Mouse (Mus musculus) mesoderm, embryonic 11.5 days (tissue): ENCODE data around the gene Rhpn2.
"Not testable (repeated sequence)": the region's sequence is repeated elsewhere in the genome, so short reads cannot be mapped to it uniquely, and the experiment has no call there.

Experiments
- DNase-seq: peaks from one replicate; pipeline ENCODE4 v3.0.0-alpha.2; 2012; ENCODE audit warnings: low read depth, low spot score

The Rhpn2 gene

DNA sequence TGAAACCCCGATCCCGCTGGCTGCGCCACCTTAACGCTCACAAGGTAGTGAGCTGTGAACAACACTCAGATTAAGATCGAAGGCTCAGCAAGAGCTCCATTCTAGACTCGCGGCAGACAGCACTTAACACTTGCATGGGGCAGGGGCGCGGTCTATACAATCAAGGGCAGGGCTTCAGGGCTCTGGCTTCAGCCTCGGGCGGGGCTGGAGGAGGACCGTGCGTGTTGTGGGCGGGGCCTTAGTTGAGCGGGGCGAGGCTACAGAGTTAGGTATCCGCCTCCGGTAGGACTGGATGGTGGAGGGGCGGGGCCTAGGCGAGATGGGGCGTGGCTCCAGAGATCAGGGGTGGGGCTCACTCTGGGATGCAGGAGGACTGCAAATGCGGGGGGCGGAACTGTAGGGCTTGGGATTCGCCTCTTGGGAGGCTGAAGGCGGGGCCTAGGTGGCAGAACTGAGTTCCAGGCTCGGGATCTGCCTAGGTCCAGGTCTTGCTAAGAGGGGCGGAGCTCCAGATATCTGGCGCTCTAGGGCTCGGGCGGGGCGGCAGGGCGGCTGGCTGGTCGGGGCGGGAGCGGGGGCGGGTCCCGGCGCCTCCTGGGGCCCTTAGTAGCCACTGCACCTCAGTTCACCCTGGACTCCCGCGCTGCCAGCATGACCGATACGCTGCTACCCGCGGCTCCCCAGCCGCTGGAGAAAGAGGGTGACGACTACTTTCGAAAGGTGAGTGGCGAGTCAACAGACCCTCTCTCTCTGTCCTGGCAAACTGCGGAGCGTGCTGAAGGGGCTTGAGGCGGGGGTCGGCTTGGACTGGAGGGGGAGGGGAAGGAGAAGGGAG, at the start of gene Rhpn2:
Gene Rhpn2, plus strand, starts transcription at position 479 of the 835 bp plus-strand sequence.
- DNase-seq, result peak; percentile 98

DNA sequence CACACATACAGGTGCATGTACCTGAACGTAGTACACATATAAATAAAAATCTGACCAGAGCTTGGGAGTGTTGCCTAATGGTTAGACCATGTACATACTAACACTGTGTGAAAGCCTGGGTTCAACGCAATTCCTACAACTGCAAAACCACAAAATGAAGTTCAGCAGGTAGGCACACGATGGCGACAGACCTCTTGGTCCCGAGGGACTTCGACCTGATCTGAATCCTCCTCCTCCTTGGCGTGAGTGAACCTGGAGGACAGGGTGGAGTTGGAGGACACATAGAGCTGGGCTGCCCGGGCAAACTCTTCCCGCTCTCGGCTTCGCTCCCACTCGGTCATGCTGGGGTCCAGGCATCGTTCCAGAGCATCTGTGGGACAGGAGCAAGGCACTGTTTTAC, 40.5 kb upstream of the Rhpn2 start:
- DNase-seq, result no peak

DNA sequence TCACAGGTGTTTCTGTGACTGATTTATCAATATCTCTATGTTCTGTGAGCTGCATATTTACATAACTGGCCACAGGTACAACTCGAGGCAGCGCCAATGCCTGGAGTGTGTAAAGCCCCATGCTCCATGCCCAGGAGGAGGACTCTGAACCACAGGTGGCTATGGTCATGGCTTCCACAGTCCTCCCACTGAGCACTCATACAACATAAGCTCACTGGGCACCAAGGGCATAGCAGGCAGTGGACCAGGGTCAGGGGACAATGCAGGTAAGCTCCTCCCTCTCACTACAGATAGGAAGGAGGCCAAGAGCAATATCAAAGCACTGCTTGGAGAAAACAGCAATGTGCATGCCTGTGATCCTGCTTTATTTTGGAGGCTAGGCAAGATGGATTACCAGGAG, 38.3 kb upstream of the Rhpn2 start:
- no peak for DNase-seq

DNA sequence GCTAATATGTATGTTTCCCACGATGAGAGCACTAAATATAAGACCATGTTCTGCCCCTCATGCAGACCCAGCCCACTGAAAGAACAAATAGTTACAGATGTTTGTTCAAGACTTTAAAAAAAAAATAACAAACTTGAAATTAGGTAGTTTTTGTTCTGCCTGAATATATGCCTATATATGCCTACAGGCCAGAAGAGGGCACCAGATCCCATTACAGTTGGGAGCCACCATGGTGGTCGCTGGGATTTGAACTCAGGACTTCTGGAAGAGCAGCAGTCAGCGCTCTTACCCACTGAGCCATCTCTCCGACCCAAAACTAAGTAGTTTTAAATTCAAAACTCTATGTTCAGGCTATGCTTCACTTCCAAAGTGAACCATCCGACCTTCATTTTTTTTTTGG, 36.1 kb upstream of the Rhpn2 start:
- DNase-seq, result no peak

DNA sequence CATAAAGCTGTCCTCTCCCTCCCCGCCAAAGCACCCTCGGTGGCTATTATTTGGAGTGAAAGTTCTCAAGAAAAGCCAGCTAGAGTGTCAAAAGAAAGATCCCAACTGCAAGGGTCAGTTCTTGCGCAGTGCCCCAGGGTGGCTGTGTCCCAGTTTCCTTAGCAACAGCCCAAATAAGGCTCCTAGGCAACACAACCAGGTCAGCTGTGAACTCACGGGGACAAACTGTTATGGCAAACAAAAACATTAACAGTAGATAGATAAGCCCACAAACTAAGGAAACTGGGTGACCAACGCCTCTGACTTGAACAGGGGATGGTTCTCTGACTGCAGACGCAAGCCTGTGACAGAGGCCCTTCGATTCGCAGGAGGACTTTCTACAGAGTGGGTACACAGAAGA, 34.3 kb upstream of the Rhpn2 start:
- no peak for DNase-seq

DNA sequence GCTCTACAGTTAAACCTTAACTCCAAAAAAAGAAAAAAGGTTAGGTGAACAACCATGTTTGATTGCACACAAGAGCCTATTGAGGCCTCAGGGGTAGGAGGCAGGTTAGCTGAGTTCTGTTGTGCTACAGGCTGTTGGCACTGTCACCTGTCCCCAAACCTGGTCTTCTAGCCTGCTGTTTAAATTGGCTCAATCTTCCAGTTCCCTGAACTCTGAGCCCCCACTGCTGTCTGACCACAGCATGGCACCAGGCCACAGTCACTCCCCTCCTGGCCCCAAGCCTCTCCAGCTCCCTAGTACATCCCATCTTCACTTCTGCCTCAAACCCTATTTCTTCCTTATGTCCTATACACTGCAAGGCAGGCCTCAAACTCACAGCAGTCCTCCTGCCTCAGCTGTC, 33.2 kb upstream of the Rhpn2 start:
- no peak for DNase-seq

DNA sequence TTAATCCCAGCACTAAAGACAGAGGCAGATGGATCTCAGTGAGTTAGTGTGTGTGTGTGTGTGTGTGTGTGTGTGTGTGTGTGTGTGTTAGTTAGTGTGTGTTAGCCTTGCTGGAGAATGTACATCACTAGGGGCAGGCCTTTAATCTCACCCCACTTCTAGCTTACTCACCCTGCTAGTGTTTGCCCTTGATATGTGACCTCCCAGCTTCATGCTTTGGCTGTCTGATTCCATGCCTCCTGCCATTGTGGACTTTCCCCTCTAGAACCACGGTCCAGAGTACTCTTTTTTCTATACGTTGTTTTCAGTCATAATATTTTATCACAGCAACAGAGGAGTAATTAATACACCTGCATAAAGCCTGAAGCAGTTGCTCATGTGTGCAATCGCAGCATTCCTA, 22.8 kb upstream of the Rhpn2 start:
- DNase-seq, result no peak

DNA sequence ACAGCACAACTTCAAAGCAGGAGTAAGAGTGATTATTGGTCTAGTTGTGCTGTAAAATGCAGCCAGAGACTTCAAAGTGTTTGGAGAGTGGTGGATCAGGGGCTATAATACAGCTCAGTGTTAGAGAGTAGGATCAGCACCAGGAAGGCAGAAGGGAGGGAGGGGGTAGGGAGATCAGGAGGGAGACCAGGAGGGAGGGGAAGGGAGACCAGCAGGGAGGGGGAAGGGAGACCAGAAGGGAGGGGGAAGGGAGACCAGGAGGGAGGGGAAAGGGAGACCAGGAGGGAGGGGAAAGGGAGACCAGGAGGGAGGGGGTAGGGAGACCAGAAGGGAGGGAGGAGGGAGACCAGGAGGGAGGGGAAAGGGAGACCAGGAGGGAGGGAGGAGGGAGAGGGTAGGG, 19.8 kb upstream of the Rhpn2 start:
- DNase-seq, result no peak

DNA sequence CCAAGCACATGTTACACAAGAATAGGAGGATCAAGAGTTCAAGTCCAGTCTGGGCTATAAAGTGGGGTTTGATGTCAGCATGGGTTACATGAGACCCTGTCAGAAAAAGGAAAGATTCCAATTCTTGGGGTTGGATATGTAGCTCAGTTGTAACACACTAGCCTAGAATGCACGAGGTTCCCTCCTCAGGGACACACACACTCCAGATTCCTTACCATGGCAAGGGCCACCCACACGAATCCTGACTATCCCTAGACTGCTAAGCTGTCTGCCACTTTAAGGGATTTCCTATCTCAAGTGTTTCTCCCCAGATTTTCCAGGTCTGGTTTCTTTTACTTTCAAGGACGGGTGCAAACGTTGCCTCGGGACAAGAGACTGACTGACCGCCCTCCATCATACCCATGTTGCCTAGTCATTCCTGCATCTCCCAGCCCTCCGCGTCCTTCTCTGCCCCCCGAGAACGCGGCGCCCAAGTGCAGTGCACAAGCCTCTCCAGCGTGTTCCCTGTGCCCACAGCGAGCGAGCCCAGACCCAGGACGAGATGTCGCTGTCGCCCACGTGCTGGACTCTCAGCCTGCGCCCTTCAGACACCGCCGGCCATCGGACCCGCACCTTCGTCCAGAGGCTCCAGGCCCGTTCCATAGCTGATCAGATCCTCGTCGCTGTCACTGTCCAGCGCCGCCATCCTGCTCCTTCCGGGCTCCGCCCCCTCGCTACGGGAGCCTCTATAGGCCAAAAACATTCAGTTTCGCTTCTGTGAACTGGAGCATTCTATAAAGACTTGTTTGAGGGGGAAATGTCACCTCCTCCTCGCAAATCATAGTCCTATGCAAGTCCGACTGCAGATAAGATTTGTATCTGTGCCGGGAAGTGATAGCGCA, 16.0 kb upstream of the Rhpn2 start, which contains the start of gene Gpatch1:
Gene Gpatch1, minus strand, starts transcription at position 712 of the 881 bp plus-strand sequence.
- DNase-seq, result peak; percentile 87

DNA sequence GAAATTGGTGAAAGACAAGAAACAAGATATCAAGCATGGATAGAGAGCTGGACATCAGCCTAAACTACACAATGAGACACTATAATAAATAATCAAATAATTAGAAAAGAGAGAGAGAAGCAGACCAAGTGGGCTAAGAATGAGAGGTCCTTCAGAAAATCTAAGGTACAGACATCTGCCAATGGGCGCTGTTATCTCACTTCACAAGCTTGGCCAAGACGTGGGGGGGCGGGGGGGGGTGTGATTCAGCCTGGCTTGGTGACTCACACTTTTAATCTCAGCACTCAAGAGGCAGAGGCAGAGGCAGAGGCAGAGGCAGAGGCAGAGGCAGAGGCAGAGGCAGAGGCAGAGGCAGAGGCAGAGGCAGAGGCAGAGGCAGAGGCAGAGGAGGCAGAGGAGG, 14.7 kb upstream of the Rhpn2 start:
- DNase-seq, result not testable (repeated sequence)

DNA sequence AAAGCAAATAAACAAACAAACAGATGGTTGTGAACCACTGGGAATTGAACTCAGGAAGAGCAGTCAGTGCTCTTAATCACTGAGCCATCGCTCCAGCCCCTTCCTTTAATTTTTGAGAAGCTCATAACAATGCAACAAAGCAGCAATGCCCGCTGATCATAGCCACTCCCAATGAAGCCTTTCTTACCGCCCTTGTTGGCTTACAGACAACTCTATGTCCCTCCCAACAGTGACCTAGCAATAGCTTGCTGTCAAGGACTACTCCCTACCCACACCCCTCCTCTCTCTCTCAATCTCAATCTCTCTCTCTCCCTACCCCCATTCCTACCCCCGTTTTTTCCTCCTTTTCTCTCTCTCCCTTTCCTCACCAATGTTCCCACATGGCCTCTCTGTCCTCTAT, 14.2 kb upstream of the Rhpn2 start:
- no peak for DNase-seq

DNA sequence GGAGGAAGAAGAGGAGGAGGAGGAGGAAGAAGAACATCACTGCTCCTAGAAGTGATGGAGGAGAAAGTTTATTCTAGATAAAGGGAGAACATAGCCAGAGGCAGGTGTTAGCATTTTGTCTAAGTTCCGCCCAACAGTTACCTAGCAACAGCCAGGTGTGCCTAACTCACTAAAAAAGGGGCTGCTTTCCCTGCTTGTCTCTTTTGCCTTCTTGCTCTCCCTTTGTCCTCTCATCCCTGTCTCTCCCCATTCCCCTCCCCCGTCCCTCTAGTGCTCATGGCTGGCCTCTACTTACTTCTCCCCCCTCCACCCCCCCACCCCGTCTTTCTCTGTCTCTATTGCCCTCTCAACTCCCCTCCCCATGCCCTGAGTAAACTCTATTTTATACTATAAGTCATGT, 11.8 kb upstream of the Rhpn2 start:
- DNase-seq, result no peak

DNA sequence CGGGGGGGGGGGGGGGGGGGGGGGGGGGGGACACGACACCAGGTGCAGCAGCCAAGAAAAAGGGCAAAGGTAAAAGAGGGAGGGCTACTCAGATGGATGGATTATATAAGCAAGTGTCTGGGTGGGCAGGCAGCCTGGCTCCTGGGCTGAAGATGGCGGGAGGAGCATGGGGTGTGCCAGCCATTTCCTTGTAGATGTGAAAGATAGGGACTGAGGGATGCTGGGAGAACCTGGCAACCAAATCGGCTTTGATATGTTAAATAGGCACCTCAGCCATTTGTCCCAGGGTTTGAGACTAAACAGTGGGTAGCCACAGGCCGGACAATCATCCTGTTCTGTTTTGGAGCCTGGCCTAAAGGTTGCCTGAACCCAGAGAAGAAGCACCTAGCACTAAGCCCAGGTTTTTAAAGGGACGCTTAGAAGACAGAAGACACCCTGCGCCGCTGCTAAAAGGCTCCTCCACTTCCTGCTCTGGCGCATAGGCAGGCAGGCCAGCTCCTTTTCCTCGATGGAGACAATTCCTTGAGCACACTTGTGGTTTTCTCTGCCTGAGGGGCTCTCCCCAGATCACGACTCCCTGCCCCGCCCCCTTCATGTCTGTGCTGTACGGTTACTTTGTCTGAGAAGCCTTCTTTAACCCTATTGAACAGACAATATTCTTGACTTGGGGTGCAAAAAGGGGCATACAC, 11.1 kb upstream of the Rhpn2 start:
- DNase-seq, result no peak

DNA sequence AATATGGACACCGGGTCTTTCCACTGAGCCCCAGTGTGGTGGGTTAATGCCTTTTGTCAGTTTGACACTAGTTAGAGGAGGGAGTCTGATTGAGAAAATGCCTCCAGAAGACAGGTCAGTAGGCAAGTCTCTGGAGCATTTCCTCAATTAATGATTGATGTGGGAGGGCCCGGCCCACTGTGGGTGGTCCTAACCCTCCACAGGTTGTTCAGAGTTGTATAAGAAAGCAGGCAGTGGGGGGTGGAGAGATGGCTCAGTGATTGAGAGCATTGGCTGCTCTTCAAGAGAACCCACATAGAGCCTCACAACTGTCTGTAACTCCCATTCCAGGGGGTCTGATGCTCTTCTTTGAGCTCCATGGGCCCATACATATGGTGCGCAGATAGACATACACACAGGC, 2.4 kb upstream of the Rhpn2 start:
- no peak for DNase-seq

DNA sequence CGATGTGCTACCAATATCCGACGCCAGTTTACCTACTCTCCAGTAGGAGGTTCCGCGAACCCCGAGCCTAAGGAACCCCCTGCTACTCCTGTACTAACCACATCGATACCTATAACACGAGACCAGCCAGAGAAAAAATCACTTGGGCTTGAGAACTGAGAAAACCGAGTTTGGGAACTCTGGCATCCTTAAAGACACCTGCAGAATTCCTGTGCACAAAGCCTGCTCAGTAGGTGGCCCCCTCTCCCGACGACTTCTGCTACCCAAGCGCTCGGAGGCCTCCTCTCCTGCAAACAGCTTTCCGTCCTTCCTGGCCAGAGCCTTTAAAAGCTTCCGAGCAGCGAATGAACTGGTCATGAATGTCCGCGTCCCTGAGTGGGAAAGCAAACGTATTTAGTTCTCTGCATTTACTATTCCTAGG, 729 bp upstream of the Rhpn2 start:
- peak; percentile 47 for DNase-seq

DNA sequence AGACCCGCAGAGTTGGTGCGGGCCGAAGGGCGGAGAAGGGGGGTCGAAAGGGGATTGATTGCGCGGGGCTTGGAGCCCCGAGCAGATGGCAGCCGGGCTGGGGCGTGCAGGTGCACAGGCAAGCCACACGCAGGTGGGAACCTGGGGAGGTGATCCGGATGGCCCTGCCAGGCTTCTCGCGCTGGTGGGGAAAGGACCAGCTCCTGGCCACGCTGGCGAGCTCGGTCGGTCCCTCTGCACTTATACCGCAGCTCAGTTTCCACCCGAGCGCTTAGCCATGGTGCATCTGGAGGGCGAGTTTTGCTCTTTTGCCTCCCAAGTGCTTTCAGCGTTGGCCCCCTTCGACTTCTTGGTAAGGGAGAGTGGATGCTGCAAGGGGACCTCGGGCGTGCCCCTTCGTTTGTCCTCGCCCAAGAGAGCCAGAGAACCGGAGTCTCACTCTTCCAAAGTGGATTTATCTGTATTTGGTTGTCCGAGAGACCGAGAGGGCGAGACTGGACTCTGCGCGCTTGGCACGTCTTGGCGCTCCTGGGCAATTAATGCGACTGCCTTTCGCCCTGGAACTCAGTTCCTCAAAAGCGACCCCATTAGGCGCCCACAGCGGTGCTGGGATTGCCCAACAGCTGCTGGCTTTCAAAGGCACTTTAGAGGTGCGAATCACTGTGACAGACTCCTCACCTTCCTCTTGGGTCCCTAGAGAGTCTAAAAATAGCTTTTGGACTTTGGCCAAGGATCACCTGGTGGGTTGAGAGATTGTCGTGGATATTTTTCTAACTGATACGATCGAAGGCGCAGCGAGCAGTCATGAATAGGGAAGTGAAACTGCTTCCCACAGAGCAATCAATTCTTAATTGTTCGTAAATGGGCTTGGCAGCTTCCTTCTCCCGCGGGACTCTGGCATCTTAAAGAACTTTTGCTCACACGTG, 820 bp downstream of the Rhpn2 start:
- DNase-seq, result peak; percentile 21

DNA sequence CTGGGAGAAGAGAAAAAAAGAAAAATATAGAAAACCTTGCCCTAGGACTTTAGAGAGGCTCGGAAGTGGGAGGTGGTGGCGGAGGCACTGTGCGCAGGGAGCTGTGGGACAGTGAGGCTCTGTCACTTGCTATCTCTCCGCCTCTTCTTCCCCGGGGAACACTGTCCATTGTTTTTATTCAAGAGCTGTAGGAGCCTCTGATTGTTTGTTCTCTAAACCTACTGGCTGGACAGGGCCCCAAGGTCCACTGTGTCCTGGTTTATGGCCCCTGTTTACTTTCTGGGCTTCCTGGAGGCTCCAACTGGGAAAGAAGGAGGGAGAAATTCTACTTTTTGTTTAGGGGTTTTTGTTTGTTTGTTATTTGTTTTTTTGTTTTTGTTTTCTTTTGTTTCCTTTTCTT, 6.2 kb downstream of the Rhpn2 start:
- no peak for DNase-seq

DNA sequence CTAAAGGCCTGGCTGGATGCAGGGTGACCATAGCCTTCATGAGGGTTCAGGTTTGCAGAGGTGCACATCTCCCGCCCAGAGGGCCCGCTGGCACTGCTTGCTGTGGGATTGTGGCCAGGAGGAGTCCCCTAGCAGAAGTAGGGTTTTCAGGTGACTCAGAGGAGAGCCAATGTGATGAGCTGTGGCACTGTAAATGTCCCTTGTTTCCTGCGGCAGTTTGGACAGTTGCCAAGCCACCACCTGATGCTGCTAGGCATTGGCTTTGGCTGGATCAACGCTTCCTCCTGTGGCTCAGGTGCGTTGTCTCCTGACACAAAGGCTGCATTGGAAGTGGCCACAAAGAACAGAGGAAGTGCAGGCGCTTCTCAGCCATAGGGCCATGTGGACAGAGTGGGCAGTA, 7.3 kb downstream of the Rhpn2 start:
- no peak for DNase-seq

DNA sequence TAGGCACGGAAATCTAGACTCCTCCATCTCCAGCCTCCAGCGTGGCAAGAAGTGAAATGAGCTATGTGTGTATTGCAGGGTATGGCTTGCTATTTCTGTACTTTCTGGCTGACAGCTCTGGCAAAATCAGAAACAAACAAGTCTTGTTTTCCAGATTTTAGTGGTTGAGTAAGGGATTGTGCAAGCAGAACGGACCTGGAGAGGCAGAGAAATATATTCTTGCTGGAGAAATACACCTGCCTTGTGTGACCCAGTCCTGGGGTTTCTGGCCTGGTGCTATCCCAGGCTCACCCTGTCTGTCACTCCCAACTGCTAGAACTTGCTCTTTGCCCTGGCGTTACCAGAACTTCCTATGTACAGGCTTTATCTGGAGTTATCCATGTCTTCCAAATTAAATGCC, 8.5 kb downstream of the Rhpn2 start:
- no peak for DNase-seq

DNA sequence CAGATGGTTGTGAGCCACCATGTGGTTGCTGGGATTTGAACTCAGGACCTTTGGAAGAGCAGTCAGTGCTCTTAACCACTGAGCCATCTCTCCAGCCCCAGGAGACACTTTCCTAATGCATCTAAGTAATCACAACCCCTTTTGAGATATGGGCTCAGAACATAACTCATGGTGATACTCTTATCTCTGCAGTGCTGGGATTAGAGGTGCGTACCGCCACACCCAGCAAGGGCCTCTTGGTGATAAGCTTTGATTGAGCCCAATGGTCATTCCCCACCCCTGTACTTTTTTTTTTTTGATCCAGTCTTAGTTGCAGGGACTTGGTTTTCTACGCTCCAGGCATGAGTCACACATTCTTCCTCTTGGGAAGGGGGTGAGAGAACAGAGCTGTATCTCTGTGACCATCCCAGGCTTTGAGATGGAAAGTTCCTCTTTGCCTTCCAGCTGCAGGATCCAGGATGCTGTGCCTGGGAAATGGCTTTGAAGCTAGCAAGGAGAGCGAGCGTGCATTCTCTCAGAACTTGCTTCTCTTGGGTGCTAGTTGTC, 10.9 kb downstream of the Rhpn2 start:
- no peak for DNase-seq
